Mouse (Mus musculus) colon, adult 2 months (tissue): ENCODE data around the gene Rsph9. TPM values are rescaled to one million over a fixed set of nuclear protein-coding genes. Genes with fewer than 3 reads are reported as not detected.

Source experiments
- polyA plus RNA-seq: library from polyadenylated mRNA; depleted of rRNA; stranded (reverse); fragments of >200 nt; gene quantifications from 2 replicates; pipeline ENCODE4 v1.2.3, GENCODE M21; 2012; rRNA removed

Gene Rsph9
- polyA plus RNA-seq = 5.5 and 8.3 TPM in 2 replicates

DNA sequence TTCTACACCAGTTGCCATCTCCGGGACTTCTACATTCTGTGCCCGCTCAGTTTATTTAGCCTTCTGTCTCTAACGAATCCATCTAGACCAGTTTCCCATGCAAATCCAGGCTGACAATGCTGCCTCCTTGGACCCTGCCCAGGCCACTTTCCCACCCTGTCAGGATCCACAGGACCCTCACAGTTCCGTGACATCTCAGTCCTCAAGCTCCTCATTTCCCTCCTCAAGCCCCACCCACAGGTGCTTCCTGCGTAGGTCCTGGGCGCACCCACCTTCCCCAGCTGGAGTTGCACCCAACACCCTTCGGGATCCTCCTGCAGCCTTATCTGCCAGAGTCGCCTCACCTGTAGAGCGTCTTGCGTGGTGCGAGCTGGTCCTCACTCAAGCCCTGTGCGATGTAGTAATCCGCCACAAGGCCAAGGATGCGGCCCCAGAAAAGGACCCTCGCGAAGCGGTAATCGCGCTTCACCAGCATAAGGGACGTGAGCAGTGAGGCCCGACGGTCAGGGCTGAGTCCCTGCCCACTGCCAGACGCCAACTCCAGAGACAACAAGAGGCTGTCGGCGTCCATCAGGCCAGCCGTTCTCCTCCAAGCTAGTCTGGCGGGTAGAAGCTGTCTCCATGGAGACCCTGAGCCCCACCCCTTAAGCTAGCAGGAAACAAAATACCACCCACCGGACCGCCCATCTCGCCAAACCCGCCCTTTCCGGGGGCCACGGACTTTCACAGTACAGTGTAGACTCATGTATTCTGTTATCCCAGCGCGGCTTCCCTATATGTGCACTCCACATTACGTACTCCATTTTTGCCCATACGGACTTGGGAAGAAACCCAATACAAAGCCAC is at the start of gene Rsph9:
Gene Rsph9, minus strand, starts transcription at position 639 of the 846 bp plus-strand sequence.

DNA sequence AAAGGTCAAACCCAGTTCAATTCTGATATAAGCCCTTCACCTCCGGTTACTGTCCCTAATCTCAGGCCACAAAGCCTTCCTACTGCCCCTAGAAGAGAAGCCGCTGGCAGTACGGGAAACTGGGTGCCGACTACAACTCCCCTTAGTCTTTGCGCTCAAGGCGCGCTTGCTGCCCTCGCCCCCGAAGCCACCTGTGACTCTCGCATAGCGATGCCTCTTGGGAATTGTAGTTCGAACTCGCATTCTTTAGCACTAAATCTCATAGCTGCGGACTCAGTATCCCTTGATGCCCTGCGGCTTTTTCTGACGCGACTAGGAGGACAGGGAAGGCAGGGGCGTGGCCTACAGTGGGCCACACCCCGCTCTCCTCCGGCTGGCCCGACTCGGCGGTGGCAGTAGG is 16.7 kb upstream of the Rsph9 start, which contains the start of gene Gtpbp2:
Gene Gtpbp2, plus strand, starts transcription at position 347 of the 400 bp plus-strand sequence.

DNA sequence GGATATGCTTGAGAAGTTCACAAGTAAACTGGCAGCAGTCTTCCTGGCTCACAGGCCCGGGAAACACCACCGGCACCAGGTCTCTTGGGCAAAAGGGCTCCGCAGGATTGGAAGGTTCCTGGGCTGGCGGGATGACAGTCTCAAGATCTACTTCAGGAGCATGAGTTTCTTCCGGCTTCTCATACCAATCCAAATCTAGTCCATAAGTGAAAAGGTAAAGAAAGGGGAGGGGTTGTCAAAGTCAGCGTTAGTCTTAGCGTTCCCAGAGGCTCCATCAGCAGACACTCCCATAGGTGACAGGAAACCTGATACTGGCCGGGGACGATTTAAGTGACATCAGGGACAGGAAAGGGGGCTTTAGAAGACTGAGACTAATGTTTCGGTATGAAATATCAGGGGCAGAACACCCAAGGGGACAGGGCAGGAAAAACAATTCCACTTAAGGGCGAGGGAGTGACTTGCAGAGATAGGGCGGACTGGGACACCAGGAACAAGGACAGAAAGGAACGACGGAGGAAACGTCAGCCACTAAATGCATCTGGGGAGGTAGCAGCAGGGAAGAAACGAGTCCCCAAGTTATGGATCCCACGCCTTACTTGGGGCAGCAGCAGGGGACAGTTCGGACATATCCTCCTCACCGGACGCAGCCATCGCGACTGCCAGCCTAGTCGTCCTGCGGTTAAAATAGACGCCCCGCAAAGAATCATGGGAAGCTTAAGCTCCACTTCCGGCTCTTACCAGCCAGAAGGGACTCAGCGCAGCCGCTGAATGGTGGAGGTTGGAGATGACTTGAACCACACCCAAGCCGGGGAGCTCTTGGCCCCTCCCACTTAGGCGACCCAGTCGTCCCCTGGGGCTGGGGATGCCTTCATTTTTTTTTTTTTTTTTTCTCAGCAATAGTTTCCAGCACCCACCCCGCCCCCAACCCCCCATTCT is 9.1 kb upstream of the Rsph9 start, which contains the start of gene Mad2l1bp:
Gene Mad2l1bp, minus strand, starts transcription at position 707 of the 936 bp plus-strand sequence.

DNA sequence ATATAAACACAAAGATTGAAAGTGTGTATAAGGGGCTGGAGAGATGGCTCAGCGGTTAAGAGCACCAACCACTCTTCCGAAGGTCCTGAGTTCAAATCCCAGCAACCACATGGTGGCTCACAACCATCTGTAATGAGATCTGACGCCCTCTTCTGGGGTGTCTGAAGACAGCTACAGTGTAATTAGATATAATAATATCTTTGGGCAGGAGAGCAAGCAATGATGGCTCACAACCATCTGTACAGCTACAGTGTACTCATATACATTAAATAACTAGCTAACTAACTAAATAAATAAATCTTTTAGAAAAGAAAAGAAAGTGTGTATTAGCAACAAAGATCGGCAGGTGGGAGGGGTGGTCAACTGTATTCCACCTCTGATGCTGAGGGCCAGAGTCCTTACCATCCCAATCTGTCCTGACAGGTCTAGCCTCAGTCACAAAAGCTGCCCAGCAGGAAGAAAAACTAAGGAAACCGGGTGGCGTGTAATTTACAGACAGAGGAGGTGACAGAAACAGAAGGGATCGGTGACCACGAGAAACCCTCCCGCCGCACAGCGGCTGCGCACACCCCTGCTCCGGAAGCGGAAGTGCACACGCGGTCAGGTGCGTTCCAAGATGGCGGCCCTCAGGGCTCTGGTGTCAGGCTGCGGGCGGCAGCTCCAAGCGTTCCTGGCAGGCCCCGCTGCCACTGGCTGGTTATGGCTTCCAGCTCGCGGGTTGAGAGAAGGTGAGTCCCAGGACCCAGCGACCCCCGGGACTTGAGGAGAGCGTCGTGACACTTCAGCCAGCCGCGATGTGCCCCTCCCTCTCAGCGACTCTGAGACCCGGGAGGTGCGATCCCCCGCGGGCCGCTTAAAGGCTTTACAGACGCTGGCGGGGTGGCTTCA is 33.4 kb downstream of the Rsph9 start, which contains the start of gene Mrps18a:
Gene Mrps18a, plus strand, starts transcription at position 585 of the 888 bp plus-strand sequence.

Other genes with a start within 250 kb of the Rsph9 start
- 128 and 160 TPM in 2 replicates for gene Vegfa, start 111.8 kb downstream of the Rsph9 start, polyA plus RNA-seq
- 36.5 and 46.4 TPM in 2 replicates for gene Mrps18a, start 33.2 kb downstream of the Rsph9 start, polyA plus RNA-seq
- gene Mad2l1bp, start 9.3 kb upstream of the Rsph9 start, polyA plus RNA-seq = 21.2 and 23.8 TPM in 2 replicates
- gene Gtpbp2, start 16.8 kb upstream of the Rsph9 start, polyA plus RNA-seq = 244 and 286 TPM in 2 replicates
- 3.0 and 3.5 TPM in 2 replicates for gene Polh, start 58.4 kb upstream of the Rsph9 start, polyA plus RNA-seq
- 11.8 and 13.3 TPM in 2 replicates for gene Xpo5, start 58.6 kb upstream of the Rsph9 start, polyA plus RNA-seq
- gene Polr1c, start 103.8 kb upstream of the Rsph9 start, polyA plus RNA-seq = 46.4 and 49.7 TPM in 2 replicates
- 355 and 471 TPM in 2 replicates for gene Yipf3, start 103.9 kb upstream of the Rsph9 start, polyA plus RNA-seq
- gene Lrrc73, start 109.3 kb upstream of the Rsph9 start, polyA plus RNA-seq = 2.9 and 4.1 TPM in 2 replicates
- 46.2 and 49.1 TPM in 2 replicates for gene Tjap1, start 138.8 kb upstream of the Rsph9 start, polyA plus RNA-seq
- gene Dlk2, start 153.2 kb upstream of the Rsph9 start, polyA plus RNA-seq = 0.10 and 0.90 TPM in 2 replicates
- gene Abcc10, start 184.1 kb upstream of the Rsph9 start, polyA plus RNA-seq = 48.2 and 49.7 TPM in 2 replicates
- gene Zfp318, start 239.5 kb upstream of the Rsph9 start, polyA plus RNA-seq = 6.7 and 9.3 TPM in 2 replicates